Mouse (Mus musculus): ENCODE data around the gene Gm648.

GRCm38 (mm10) chrX:56531266-56531665 lies 18.1 kb downstream of the Gm648 start:
- peak; percentile 56; the same call in 1 of the 2 replicates for TF ChIP-seq CTCF (IDR thresholded peaks at IDR 0.05; ENCODE audit: control insufficient read depth, insufficient read depth, insufficient replicate concordance, low read depth, low read length)
- no peak for TF ChIP-seq POLR2A (IDR thresholded peaks at IDR 0.05; ENCODE audit: control insufficient read depth, low read depth, low read length)

All from testis, adult 2 months (tissue).